Mouse (Mus musculus) intestine, embryonic 14.5 days (tissue): ENCODE measurements around the gene Coq3. TPM values are rescaled to one million over a fixed set of nuclear protein-coding genes. Genes with fewer than 3 reads are reported as not detected.

Source experiments
- ATAC-seq: fragments of 200-750 bp; cut with Nextera tagmentation; replicated peaks from 2 replicates; pipeline ENCODE4 v1.8.0; 2017; ENCODE audit warnings: low read depth, moderate number of reproducible peaks, moderate TSS enrichment, moderate library complexity; ENCODE audit not compliant: low FRiP score, low TSS enrichment
- DNase-seq: peaks from one replicate; pipeline ENCODE4 v3.0.0-alpha.2; 2018; ENCODE audit warnings: low spot score
- H3K27ac ChIP-seq: fragments of 300-500 bp; sonication (generic); 2 replicates; pipeline ENCODE4 v1.5.1; 2014; ENCODE audit warnings: low read depth, mild to moderate bottlenecking, control low read depth
- H3K27me3 ChIP-seq: fragments of 300-500 bp; sonication (generic); replicated peaks from 2 replicates; pipeline ENCODE4 v1.6.1; 2014; ENCODE audit warnings: low read length, control low read depth; ENCODE audit not compliant: control insufficient read depth, insufficient read depth
- H3K36me3 ChIP-seq: fragments of 300-500 bp; sonication (generic); 2 replicates; pipeline ENCODE4 v1.6.1; 2014; ENCODE audit warnings: low read length, control low read depth; ENCODE audit not compliant: control insufficient read depth, insufficient read depth
- H3K4me1 ChIP-seq: fragments of 300-500 bp; sonication (generic); replicated peaks from 2 replicates; pipeline ENCODE4 v1.6.1; 2014; ENCODE audit warnings: low read length, control low read depth, mixed read lengths; ENCODE audit not compliant: control insufficient read depth, insufficient read depth
- H3K4me2 ChIP-seq: fragments of 300-500 bp; sonication (generic); 2 replicates; pipeline ENCODE4 v1.6.1; 2014; ENCODE audit warnings: low read length
- H3K4me3 ChIP-seq: fragments of 300-500 bp; sonication (generic); 2 replicates; pipeline ENCODE4 v1.5.1; 2014; ENCODE audit warnings: low read depth, low read length, control low read depth, mixed read lengths
- H3K9ac ChIP-seq: fragments of 300-500 bp; sonication (generic); 2 replicates; pipeline ENCODE4 v1.6.1; 2014; ENCODE audit warnings: mild to moderate bottlenecking, low read length
- H3K9me3 ChIP-seq: fragments of 300-500 bp; sonication (generic); 2 replicates; pipeline ENCODE4 v1.6.1; 2016; ENCODE audit warnings: low read length, control low read depth; ENCODE audit not compliant: control insufficient read depth
- WGBS: fragments of 180-500 bp; shearing (Covaris S2); extraction: QIAGEN DNeasy Blood & Tissue Kit; methylation state at CpG from one replicate; pipeline ENCODE4 v1.1.7; 2014; 5-methylcytosine and 5-hydroxymethylcytosine counted together
- polyA plus RNA-seq: library from polyadenylated mRNA; unstranded; fragments of >200 nt; fragmentation: Nextera tagmentation; extraction: Ambion mirVana; gene quantifications from 2 replicates; pipeline ENCODE4 v1.2.1, GENCODE M21; 2014

The Coq3 gene
- polyA plus RNA-seq, 1 experiment from 2014 or later: 12.6 TPM

DNA sequence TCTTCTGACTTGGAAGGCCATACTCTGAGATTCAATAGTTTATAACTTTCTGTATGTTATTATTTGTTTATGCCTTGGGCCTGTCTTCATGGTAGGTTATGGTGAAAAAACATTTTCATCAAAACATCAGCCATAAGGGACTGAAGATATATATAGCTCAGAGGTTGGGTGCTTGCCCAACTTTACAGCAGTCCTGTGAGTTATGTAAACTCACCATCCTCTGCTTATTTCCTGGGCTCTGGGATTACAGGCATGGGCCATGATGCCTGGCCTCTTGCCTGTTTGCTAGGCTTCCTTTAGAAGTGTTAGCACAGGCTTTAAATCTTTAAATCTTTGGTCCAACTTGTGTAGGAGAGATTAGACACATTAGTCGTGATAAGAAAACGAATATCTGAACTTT lies 72.8 kb downstream of the Coq3 start:
- DNase-seq: no peak
- Histone ChIP-seq H3K4me2 (no peak overlapping the region), H3K27ac (no peak overlapping the region), H3K36me3 (peaks cover 10% of the 10 kb centered on the region; the same call in 1 of the 2 replicates), H3K9ac (no peak overlapping the region), H3K4me3 (no peak overlapping the region), H3K27me3 (no peaks in the 10 kb centered on the region), H3K9me3 (no peaks in the 10 kb centered on the region), H3K4me1 (no peaks in the 10 kb centered on the region)
- WGBS: 56% methylated on average over 2 of the region's 2 CpGs
- no peak for ATAC-seq

DNA sequence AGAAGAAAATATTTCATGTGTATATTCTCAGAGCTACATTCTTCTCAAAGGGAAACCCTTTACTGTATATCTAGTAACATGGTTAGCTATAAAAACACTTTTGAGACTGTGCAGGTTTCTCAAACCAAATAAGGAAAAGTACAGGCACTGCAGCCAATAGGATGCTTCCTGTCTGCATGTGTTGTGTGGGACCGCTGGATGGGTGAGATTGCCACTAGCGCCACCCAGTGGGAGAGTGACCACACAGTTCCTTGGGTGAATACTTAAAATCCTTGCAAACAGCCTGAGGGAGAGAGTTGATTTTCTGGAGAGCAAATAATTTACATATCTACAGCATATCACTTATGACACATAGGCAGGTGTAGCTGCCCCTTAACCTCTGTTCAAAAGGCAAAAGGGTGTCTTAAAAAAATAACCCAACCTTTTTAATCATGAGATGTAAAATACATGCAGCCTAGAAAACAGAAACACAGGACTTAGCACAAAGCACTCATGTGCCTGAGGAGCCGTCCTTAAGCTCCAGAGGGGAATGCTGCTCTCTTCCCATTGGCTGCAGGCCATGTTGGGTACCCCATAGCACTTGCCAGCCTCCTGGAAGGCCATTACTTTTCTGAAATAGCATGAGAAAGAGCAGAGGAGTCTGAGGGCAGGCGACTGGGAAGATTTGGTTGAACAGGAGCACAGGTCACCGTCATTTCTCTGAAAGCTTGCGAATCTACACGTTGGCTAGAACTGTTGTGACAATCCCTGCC lies 78.3 kb downstream of the Coq3 start:
- Histone ChIP-seq H3K36me3 (no peaks in the 10 kb centered on the region; the same call in 1 of the 2 replicates), H3K9ac (no peak overlapping the region), H3K27ac (no peak overlapping the region), H3K9me3 (no peaks in the 10 kb centered on the region), H3K4me2 (no peak overlapping the region), H3K27me3 (no peaks in the 10 kb centered on the region), H3K4me3 (no peak overlapping the region), H3K4me1 (no peaks in the 10 kb centered on the region)
- ATAC-seq (peak; percentile 68), DNase-seq (peak; percentile 79)
- 59% methylated on average over 7 of the region's 7 CpGs for WGBS

Other genes starting within 250 kb of the Coq3 start
- not detected in 2 replicates for gene Prdm13, start 193.7 kb upstream of the Coq3 start, polyA plus RNA-seq
- gene Ccnc, start 152.0 kb upstream of the Coq3 start, polyA plus RNA-seq: 36.9 and 40.6 TPM in 2 replicates
- gene Usp45, start 112.5 kb upstream of the Coq3 start, polyA plus RNA-seq: 9.9 and 11.1 TPM in 2 replicates
- gene Tstd3, start 112.5 kb upstream of the Coq3 start, polyA plus RNA-seq: 14.3 and 17.8 TPM in 2 replicates
- 136 and 144 TPM in 2 replicates for gene Pnisr, start 32.1 kb upstream of the Coq3 start, polyA plus RNA-seq
- gene Faxc, start 51.7 kb downstream of the Coq3 start, polyA plus RNA-seq: 9.2 TPM in 2 replicates